8 mouse cellular contexts compared by ENCODE assay signal in the genomic region with DNA sequence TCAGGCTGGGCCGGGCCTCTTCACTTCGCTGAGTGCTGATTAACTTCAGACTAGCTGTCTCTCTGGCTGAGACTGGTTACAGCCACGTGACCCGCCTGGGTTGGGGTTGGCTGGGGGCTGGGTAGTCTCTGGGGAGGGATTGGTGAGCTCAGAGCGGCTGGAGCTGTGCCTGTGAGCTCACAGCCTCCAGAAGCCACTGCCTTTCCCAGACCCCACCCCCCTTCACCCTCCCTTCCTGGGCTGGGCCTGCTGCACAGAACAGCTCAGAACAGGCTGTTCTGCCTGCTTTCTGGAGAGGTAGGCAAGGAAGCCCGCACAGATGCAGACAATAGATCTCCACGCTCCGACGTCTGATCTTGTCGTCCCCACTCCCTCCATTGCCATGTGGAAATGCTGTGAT. TPM values are rescaled to one million over a fixed set of nuclear protein-coding genes. Genes with fewer than 3 reads are reported as not detected.
DNase-seq lines count a peak whose midpoint lies in the region; ATAC-seq lines count a peak whose summit lies in the region.

No protein-coding gene starts in this region.

- H3K4me1 ChIP-seq in hindbrain, embryonic 14.5 days (replicated peaks; ENCODE audit: control insufficient read depth, insufficient read depth, low read length): peaks cover 34% of the 10 kb centered on the region

- peak; percentile 80 for DNase-seq in T-cell, adult 2 months (ENCODE audit: low spot score)
- peak; percentile 40 to 47 for DNase-seq in cerebellum, postnatal 36 days
- DNase-seq in gastrocnemius, adult 18-20 months (ENCODE audit: low spot score): peak; percentile 98
- peak; percentile 83 for DNase-seq in hindbrain, embryonic 14.5 days (ENCODE audit: low spot score)
- DNase-seq in left cerebral cortex, adult 11 months (ENCODE audit: low spot score): peak; percentile 89
- peak; percentile 91 for DNase-seq in lung, postnatal 14 days
- peak; percentile 67 for DNase-seq in retina, postnatal 7 days (ENCODE audit: low read depth, low spot score)
- DNase-seq in urinary bladder, postnatal 36 days (ENCODE audit: low spot score in 2 of 2): peak; percentile 80 to 95

- H3K9ac ChIP-seq in hindbrain, embryonic 14.5 days: peak overlapping the region; percentile 57

- ATAC-seq in hindbrain, embryonic 14.5 days (ENCODE audit: low FRiP score): peak; percentile 95

- no peaks in the 10 kb centered on the region for H3K27me3 ChIP-seq in hindbrain, embryonic 14.5 days (ENCODE audit: control insufficient read depth, insufficient read depth, low read length)

- H3K4me3 ChIP-seq in hindbrain, embryonic 14.5 days (replicated peaks; ENCODE audit: low read length): no peak overlapping the region

- H3K4me2 ChIP-seq in hindbrain, embryonic 14.5 days (replicated peaks): peak overlapping the region; percentile 35

- H3K9me3 ChIP-seq in hindbrain, embryonic 14.5 days (ENCODE audit: control insufficient read depth, low read length): no peaks in the 10 kb centered on the region

- WGBS in hindbrain, embryonic 14.5 days: 0% methylated on average over 10 of the region's 10 CpGs

- no peaks in the 10 kb centered on the region for H3K36me3 ChIP-seq in hindbrain, embryonic 14.5 days (replicated peaks; ENCODE audit: control insufficient read depth, insufficient read depth)

- H3K27ac ChIP-seq in hindbrain, embryonic 14.5 days: peak overlapping the region; percentile 89

RNA-seq across cellular contexts. Expression of a gene that starts 13.0 kb away (rescaled TPM):
- total RNA-seq in gastrocnemius, adult 18-20 months (2021): 10 to 100 TPM; 31.9 to 38.1 TPM
- 8.9 and 10.4 TPM in 2 replicates for polyA plus RNA-seq in hindbrain, embryonic 14.5 days (2014; fragmentation: Nextera tagmentation; extraction: Ambion mirVana)

RNA-seq across cellular contexts. Expression of a gene that starts 44.1 kb away (rescaled TPM):
- 1 to 10 TPM; 5.1 to 5.6 TPM for total RNA-seq in gastrocnemius, adult 18-20 months (2021)
- polyA plus RNA-seq in hindbrain, embryonic 14.5 days (2014; fragmentation: Nextera tagmentation; extraction: Ambion mirVana): 26.3 and 30.0 TPM in 2 replicates

Comparison
In these comparisons a context has a peak if more than half of its experiments do, and no peak if none do; other contexts are left out.
1. DNase-seq: peak in every context shown above with its lines; median percentile 98 in gastrocnemius, adult 18-20 months; 91 in lung, postnatal 14 days; 89 in left cerebral cortex, adult 11 months; 88 in urinary bladder, postnatal 36 days; 83 in hindbrain, embryonic 14.5 days; 80 in T-cell, adult 2 months; 67 in retina, postnatal 7 days; 44 in cerebellum, postnatal 36 days.